Mouse (Mus musculus) intestine, embryonic 14.5 days (tissue): ENCODE measurements around the gene Ocm. TPM values are rescaled to one million over a fixed set of nuclear protein-coding genes. Genes with fewer than 3 reads are reported as not detected.

Source experiments
- ATAC-seq: fragments of 200-750 bp; cut with Nextera tagmentation; replicated peaks from 2 replicates; pipeline ENCODE4 v1.8.0; 2017; ENCODE audit warnings: low read depth, moderate number of reproducible peaks, moderate TSS enrichment, moderate library complexity; ENCODE audit not compliant: low FRiP score, low TSS enrichment
- DNase-seq: peaks from one replicate; pipeline ENCODE4 v3.0.0-alpha.2; 2018; ENCODE audit warnings: low spot score
- H3K27ac ChIP-seq: fragments of 300-500 bp; sonication (generic); 2 replicates; pipeline ENCODE4 v1.5.1; 2014; ENCODE audit warnings: low read depth, mild to moderate bottlenecking, control low read depth
- H3K27me3 ChIP-seq: fragments of 300-500 bp; sonication (generic); replicated peaks from 2 replicates; pipeline ENCODE4 v1.6.1; 2014; ENCODE audit warnings: low read length, control low read depth; ENCODE audit not compliant: control insufficient read depth, insufficient read depth
- H3K36me3 ChIP-seq: fragments of 300-500 bp; sonication (generic); 2 replicates; pipeline ENCODE4 v1.6.1; 2014; ENCODE audit warnings: low read length, control low read depth; ENCODE audit not compliant: control insufficient read depth, insufficient read depth
- H3K4me1 ChIP-seq: fragments of 300-500 bp; sonication (generic); replicated peaks from 2 replicates; pipeline ENCODE4 v1.6.1; 2014; ENCODE audit warnings: low read length, control low read depth, mixed read lengths; ENCODE audit not compliant: control insufficient read depth, insufficient read depth
- H3K4me2 ChIP-seq: fragments of 300-500 bp; sonication (generic); 2 replicates; pipeline ENCODE4 v1.6.1; 2014; ENCODE audit warnings: low read length
- H3K4me3 ChIP-seq: fragments of 300-500 bp; sonication (generic); 2 replicates; pipeline ENCODE4 v1.5.1; 2014; ENCODE audit warnings: low read depth, low read length, control low read depth, mixed read lengths
- H3K9ac ChIP-seq: fragments of 300-500 bp; sonication (generic); 2 replicates; pipeline ENCODE4 v1.6.1; 2014; ENCODE audit warnings: mild to moderate bottlenecking, low read length
- H3K9me3 ChIP-seq: fragments of 300-500 bp; sonication (generic); 2 replicates; pipeline ENCODE4 v1.6.1; 2016; ENCODE audit warnings: low read length, control low read depth; ENCODE audit not compliant: control insufficient read depth
- WGBS: fragments of 180-500 bp; shearing (Covaris S2); extraction: QIAGEN DNeasy Blood & Tissue Kit; methylation state at CpG from one replicate; pipeline ENCODE4 v1.1.7; 2014; 5-methylcytosine and 5-hydroxymethylcytosine counted together
- polyA plus RNA-seq: library from polyadenylated mRNA; unstranded; fragments of >200 nt; fragmentation: Nextera tagmentation; extraction: Ambion mirVana; gene quantifications from 2 replicates; pipeline ENCODE4 v1.2.1, GENCODE M21; 2014

Gene Ocm
- polyA plus RNA-seq, 1 experiment from 2014 or later, result not detected

DNA sequence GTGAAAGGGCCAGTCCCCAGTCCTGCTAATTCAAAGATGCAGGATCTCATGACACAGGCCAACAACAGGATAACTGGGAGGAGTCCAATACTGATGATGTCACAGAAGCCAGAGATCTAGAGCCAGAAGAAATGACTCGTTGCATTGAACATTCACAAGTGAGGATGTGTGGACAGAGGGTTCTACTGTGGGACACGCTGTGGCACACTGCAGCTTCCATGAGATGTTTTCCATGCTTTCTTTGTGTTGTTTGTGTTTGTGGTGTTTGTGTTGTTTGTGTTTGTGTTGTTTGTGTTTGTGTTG lies 50.9 kb downstream of the Ocm start:
- Histone ChIP-seq H3K4me2 (no peak overlapping the region), H3K36me3 (no peaks in the 10 kb centered on the region), H3K27ac (no peak overlapping the region), H3K4me3 (no peak overlapping the region), H3K27me3 (no peaks in the 10 kb centered on the region), H3K9me3 (no peaks in the 10 kb centered on the region), H3K4me1 (no peaks in the 10 kb centered on the region), H3K9ac (no peak overlapping the region)
- whole genome bisulfite sequencing, result 63% methylated on average over 2 of the region's 2 CpGs
- no peak for ATAC-seq
- DNase-seq, result no peak

DNA sequence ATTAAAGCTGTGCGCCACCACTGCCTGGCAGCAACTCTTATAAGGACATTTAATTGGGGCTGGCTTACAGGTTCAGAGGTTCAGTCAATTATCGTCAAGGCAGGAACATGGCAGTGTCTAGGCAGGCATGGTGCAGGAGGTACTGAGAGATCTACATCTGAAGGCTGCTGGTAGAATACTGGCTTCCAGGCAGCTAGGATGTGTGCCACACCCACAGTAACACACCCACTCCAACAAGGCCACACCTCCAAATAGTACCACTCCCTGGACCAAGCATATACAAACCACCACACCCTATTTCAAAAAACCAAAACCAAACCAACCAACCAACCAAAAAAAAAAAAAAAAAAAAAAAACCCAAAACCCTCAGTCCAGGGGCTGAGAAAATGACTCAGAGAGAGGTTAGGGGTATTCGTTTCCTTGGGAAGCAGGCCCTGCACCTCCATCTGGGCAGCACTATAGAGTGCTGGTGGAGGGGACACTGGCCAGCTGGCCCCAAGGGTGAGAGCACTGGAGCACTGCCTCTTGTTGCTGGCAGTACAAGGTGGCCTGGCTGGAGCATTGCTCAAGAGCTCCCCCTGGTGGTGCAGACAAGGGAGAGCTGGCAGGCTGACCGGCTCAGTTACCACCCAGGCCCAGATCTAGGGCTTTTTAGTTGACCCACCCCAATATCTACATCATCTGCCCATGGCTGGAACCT lies 51.4 kb downstream of the Ocm start:
- H3K9ac ChIP-seq, result no peak overlapping the region
- no peaks in the 10 kb centered on the region for H3K4me1 ChIP-seq
- H3K9me3 ChIP-seq, result no peaks in the 10 kb centered on the region
- H3K4me2 ChIP-seq, result no peak overlapping the region
- no peaks in the 10 kb centered on the region for H3K36me3 ChIP-seq
- H3K27ac ChIP-seq, result no peak overlapping the region
- H3K4me3 ChIP-seq, result no peak overlapping the region
- ATAC-seq, result peak; percentile 54; the same call in 1 of the 2 replicates
- no peaks in the 10 kb centered on the region for H3K27me3 ChIP-seq
- WGBS, result 50% methylated on average over 4 of the region's 4 CpGs
- DNase-seq, result peak; percentile 80

GRCm38 (mm10) chr5:143972628-143973027 lies 53.8 kb downstream of the Ocm start:
- H3K36me3 ChIP-seq, result no peaks in the 10 kb centered on the region
- no peak overlapping the region for H3K27ac ChIP-seq
- DNase-seq (peak; percentile 12), ATAC-seq (no peak)
- no peaks in the 10 kb centered on the region for H3K9me3 ChIP-seq
- no peak overlapping the region for H3K9ac ChIP-seq
- H3K4me3 ChIP-seq, result no peak overlapping the region
- H3K27me3 ChIP-seq, result no peaks in the 10 kb centered on the region
- H3K4me2 ChIP-seq, result no peak overlapping the region
- H3K4me1 ChIP-seq, result no peaks in the 10 kb centered on the region
- WGBS, result 47% methylated on average over 3 of the region's 3 CpGs

Other genes with a start within 250 kb of the Ocm start
- 34.6 and 36.6 TPM in 2 replicates for gene Eif2ak1, start 208.9 kb downstream of the Ocm start, polyA plus RNA-seq
- 0.20 and 0.23 TPM in 2 replicates for gene Ankrd61, start 129.0 kb downstream of the Ocm start, polyA plus RNA-seq
- gene Aimp2, start 116.8 kb downstream of the Ocm start, polyA plus RNA-seq, result 121 and 123 TPM in 2 replicates
- gene Pms2, start 116.7 kb downstream of the Ocm start, polyA plus RNA-seq, result 24.6 and 30.6 TPM in 2 replicates
- gene Gm42421, start 98.5 kb downstream of the Ocm start, polyA plus RNA-seq, result 0.27 and 0.72 TPM in 2 replicates
- 0.85 and 1.2 TPM in 2 replicates for gene Rsph10b, start 93.6 kb downstream of the Ocm start, polyA plus RNA-seq
- 73.6 and 82.8 TPM in 2 replicates for gene Ccz1, start 11.8 kb downstream of the Ocm start, polyA plus RNA-seq
- gene Lmtk2, start 73.8 kb upstream of the Ocm start, polyA plus RNA-seq, result 5.2 and 5.9 TPM in 2 replicates
- gene Bhlha15, start 163.6 kb upstream of the Ocm start, polyA plus RNA-seq, result 0.19 and 3.9 TPM in 2 replicates
- 18.9 and 19.4 TPM in 2 replicates for gene Tecpr1, start 196.9 kb upstream of the Ocm start, polyA plus RNA-seq
- 103 and 118 TPM in 2 replicates for gene Bri3, start 217.8 kb upstream of the Ocm start, polyA plus RNA-seq